Mouse (Mus musculus): ENCODE results near the gene Asic2. TPM values are rescaled to one million over a fixed set of nuclear protein-coding genes. Genes with fewer than 3 reads are reported as not detected.

Asic2 gene
- total and polyA plus RNA-seq, 2 experiments from 2014 or later = 19.2 to 57.3 TPM

DNA sequence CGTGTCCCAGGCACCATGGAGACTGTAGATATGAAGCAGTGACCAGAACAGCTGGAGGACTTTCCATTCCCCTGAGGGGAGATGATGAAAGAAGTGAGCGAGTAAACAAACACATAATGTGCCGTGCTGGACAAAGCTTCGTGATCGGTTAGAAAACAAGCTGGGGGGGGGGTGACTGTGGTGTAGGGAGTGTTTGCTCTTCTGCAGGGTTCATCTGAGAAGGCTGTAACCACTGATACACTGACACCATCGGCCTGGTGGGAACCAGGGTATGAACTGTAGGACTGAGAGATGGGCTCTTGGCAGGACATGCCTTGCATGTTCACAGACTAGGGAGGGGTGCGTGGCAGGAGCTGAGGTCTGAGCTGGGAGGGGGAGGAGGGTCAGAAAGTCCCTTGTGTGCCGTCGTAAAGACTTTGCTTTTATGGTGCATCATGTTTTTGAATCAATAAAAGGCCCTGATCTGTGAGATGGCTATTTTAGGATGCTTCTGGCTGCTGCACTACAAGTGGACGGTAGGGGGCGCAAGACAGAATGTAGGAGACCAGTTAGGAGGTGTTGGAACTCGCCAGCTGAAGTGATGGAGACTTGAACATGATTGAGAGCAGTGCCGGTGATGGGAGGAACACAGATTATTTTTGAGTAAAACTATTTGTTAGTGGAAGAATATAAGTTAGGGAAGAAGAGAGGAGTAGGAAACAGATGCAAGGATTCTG is 728.1 kb downstream of the Asic2 start:
- H3K27me3 ChIP-seq (ENCODE audit: insufficient read depth, low read length) = no peaks in the 10 kb centered on the region
- TF ChIP-seq CTCF (IDR thresholded peaks at IDR 0.05; ENCODE audit: low read depth) = peak; percentile 67
- H3K4me1 ChIP-seq (ENCODE audit: insufficient read depth, low read length) = no peaks in the 10 kb centered on the region
- H3K27ac ChIP-seq = no peak overlapping the region
- DNase-seq (ENCODE audit: low spot score) (peak; percentile 34), ATAC-seq (no peak)
- no peaks in the 10 kb centered on the region for H3K36me3 ChIP-seq (ENCODE audit: insufficient read depth, low read length)
- 63% methylated on average over 13 of the region's 13 CpGs for WGBS
- no peak overlapping the region for H3K4me2 ChIP-seq (ENCODE audit: low read depth, low read length)
- no peak overlapping the region for H3K9ac ChIP-seq (replicated peaks; ENCODE audit: low read length)
- H3K4me3 ChIP-seq (ENCODE audit: low read length) = no peak overlapping the region
- H3K9me3 ChIP-seq (ENCODE audit: low read length) = no peaks in the 10 kb centered on the region

DNA sequence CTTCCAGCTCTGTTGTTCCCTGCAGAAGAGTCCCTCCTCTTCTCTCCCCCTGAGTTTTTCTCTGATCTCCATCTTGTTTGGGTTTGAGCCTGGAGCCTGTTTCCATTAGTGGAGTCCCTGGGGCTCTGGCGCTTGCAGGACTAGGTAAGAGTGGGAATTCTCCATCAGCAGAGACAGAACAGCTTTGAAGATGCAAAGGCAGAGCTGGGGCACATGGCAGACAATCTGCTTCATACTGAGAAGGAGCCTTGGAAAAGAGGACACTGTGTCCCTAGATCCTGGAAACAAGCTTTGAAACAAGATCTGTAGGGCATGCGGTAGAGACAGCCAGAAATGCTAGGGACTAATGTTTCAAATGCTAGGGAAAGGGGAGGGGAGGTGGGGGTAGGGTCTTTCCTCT is 729.2 kb downstream of the Asic2 start:
- 65% methylated on average over 2 of the region's 2 CpGs for WGBS
- ATAC-seq (no peak), DNase-seq (ENCODE audit: low spot score) (no peak)
- H3K4me3 ChIP-seq (ENCODE audit: low read length) = no peak overlapping the region
- H3K4me2 ChIP-seq (ENCODE audit: low read depth, low read length) = no peak overlapping the region
- H3K36me3 ChIP-seq (ENCODE audit: insufficient read depth, low read length) = no peaks in the 10 kb centered on the region
- no peak overlapping the region for H3K9ac ChIP-seq (replicated peaks; ENCODE audit: low read length)
- H3K9me3 ChIP-seq (ENCODE audit: low read length) = no peaks in the 10 kb centered on the region
- H3K27ac ChIP-seq = no peak overlapping the region
- no peak for TF ChIP-seq CTCF (IDR thresholded peaks at IDR 0.05; ENCODE audit: low read depth)
- H3K27me3 ChIP-seq (ENCODE audit: insufficient read depth, low read length) = no peaks in the 10 kb centered on the region
- H3K4me1 ChIP-seq (ENCODE audit: insufficient read depth, low read length) = no peaks in the 10 kb centered on the region

DNA sequence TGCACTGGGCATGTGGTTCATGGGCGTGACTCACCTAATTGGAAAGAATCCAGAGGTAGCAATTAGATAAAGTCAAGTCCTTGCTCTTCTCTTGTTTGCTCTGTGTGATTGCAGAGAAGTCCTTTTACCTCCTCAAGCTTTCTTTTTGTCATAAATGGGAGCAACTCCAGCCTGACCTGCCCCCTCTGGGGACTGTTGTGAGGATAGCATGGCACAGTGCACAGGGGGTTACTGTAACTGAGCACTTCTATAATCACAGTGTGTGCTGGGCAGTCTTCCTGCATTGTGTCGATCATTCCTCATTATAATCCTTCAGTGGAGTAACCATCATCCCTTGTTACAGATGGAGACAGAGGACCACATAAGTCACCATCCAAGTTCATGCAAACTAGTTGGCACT is 732.2 kb downstream of the Asic2 start:
- no peak overlapping the region for H3K4me3 ChIP-seq (ENCODE audit: low read length)
- 75% methylated on average over 2 of the region's 2 CpGs for WGBS
- DNase-seq (ENCODE audit: low spot score) (no peak), ATAC-seq (no peak)
- no peaks in the 10 kb centered on the region for H3K4me1 ChIP-seq (ENCODE audit: insufficient read depth, low read length)
- H3K27ac ChIP-seq = no peak overlapping the region
- no peaks in the 10 kb centered on the region for H3K36me3 ChIP-seq (ENCODE audit: insufficient read depth, low read length)
- no peak overlapping the region for H3K4me2 ChIP-seq (ENCODE audit: low read depth, low read length)
- H3K9me3 ChIP-seq (ENCODE audit: low read length) = no peaks in the 10 kb centered on the region
- H3K9ac ChIP-seq (replicated peaks; ENCODE audit: low read length) = no peak overlapping the region
- TF ChIP-seq CTCF (IDR thresholded peaks at IDR 0.05; ENCODE audit: low read depth) = no peak
- no peaks in the 10 kb centered on the region for H3K27me3 ChIP-seq (ENCODE audit: insufficient read depth, low read length)

DNA sequence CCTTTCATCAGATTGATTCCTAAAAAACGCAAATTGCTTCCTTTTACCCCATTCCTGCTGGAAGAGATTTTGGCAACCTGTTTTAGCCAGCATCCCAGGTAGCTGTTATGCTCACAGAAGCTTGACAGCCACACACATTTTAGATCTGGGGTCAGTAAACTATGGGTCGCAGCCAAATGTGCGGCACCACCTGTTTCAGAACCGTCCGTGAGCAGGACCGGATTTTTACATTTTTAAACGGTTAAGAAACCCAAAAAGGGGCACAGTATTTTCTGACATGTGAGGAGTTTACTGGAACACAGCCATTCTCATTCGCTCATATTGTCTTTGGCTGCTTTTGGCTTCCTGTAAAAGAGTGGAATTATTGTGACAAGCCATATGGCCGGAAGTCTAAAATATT is 744.9 kb downstream of the Asic2 start:
- 71% methylated on average over 9 of the region's 9 CpGs for WGBS
- no peak overlapping the region for H3K4me2 ChIP-seq (ENCODE audit: low read depth, low read length)
- no peak for TF ChIP-seq CTCF (IDR thresholded peaks at IDR 0.05; ENCODE audit: low read depth)
- H3K36me3 ChIP-seq (ENCODE audit: insufficient read depth, low read length) = no peaks in the 10 kb centered on the region
- H3K27me3 ChIP-seq (ENCODE audit: insufficient read depth, low read length) = no peaks in the 10 kb centered on the region
- no peak overlapping the region for H3K4me3 ChIP-seq (ENCODE audit: low read length)
- DNase-seq (ENCODE audit: low spot score) (peak; percentile 14), ATAC-seq (no peak)
- no peaks in the 10 kb centered on the region for H3K9me3 ChIP-seq (ENCODE audit: low read length)
- H3K4me1 ChIP-seq (ENCODE audit: insufficient read depth, low read length) = no peaks in the 10 kb centered on the region
- no peak overlapping the region for H3K9ac ChIP-seq (replicated peaks; ENCODE audit: low read length)
- no peak overlapping the region for H3K27ac ChIP-seq

DNA sequence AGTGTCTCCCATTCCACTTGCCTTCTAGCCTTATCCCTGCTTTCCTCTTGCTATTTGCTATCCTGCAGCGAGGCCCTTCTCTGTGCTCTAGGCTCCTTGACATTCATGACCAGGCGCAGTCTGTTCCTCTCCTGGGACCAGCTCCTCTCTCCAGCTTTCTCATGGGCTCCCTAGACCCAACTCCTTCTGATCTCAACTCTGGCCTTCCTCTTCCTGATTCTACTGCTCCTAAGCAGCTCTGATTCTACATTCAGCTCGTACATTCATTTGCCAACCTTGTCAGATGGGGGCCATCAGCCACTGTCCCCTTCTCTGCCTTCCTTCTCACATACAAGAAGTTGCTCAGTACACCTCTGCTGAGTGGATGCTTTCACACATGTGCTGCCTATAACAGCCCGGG is 747.5 kb downstream of the Asic2 start:
- Histone ChIP-seq H3K9me3 (ENCODE audit: low read length) (no peaks in the 10 kb centered on the region), H3K9ac (replicated peaks; ENCODE audit: low read length) (no peak overlapping the region), H3K4me1 (ENCODE audit: insufficient read depth, low read length) (no peaks in the 10 kb centered on the region), H3K36me3 (ENCODE audit: insufficient read depth, low read length) (no peaks in the 10 kb centered on the region), H3K4me3 (ENCODE audit: low read length) (no peak overlapping the region), H3K27me3 (ENCODE audit: insufficient read depth, low read length) (no peaks in the 10 kb centered on the region), H3K4me2 (ENCODE audit: low read depth, low read length) (no peak overlapping the region), H3K27ac (no peak overlapping the region)
- no peak for TF ChIP-seq CTCF (IDR thresholded peaks at IDR 0.05; ENCODE audit: low read depth)
- DNase-seq (ENCODE audit: low spot score) = no peak
- no peak for ATAC-seq
- WGBS = 93% methylated on average over 4 of the region's 4 CpGs

DNA sequence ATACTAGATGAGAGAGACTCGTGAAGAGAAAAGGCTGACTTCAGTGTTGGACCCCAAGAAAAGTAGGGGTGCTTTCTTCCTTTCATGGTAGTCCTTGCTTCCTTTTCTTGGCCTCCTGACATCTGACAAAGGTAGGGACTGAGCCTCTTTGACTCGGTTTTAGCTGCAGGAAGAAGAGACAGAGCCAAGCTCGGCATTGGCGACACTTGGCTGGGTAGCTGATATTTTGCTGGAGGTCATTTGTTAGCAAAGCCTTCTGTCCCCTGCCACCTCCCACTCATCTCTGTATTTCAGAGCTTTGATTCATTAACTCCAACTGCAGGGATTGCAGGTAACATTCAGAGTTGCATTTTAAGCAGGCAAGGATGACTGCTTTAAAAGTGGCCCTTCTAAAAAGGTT is 762.8 kb downstream of the Asic2 start:
- TF ChIP-seq CTCF (IDR thresholded peaks at IDR 0.05; ENCODE audit: low read depth) = no peak
- H3K4me1 ChIP-seq (ENCODE audit: insufficient read depth, low read length) = no peaks in the 10 kb centered on the region
- H3K9me3 ChIP-seq (ENCODE audit: low read length) = no peaks in the 10 kb centered on the region
- DNase-seq (ENCODE audit: low spot score) (no peak), ATAC-seq (no peak)
- no peaks in the 10 kb centered on the region for H3K27me3 ChIP-seq (ENCODE audit: insufficient read depth, low read length)
- WGBS = 68% methylated on average over 4 of the region's 4 CpGs
- H3K9ac ChIP-seq (replicated peaks; ENCODE audit: low read length) = no peak overlapping the region
- no peak overlapping the region for H3K4me3 ChIP-seq (ENCODE audit: low read length)
- H3K27ac ChIP-seq = no peak overlapping the region
- H3K4me2 ChIP-seq (ENCODE audit: low read depth, low read length) = no peak overlapping the region
- H3K36me3 ChIP-seq (ENCODE audit: insufficient read depth, low read length) = no peaks in the 10 kb centered on the region

DNA sequence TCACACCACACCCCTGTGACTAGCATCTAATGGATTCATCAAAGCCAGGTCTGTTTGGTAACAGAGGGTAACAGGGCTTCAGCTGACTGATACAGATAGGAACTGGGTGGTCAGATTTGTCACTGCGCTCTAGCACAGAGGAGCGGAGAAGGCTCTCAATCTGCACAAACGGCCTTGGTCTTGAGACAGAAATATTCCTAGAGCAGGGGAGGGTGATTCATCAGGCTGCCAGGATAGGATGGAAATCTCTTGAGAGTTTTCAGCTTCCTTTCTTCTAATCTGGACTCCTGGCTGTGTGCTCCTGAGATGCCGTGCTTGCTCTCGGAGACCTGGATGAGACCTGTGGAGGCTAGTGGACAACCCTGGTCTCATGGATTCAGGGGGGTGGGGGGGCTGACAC is 765.7 kb downstream of the Asic2 start:
- H3K36me3 ChIP-seq (ENCODE audit: insufficient read depth, low read length) = no peaks in the 10 kb centered on the region
- ATAC-seq (no peak), DNase-seq (ENCODE audit: low spot score) (no peak)
- no peak overlapping the region for H3K4me2 ChIP-seq (ENCODE audit: low read depth, low read length)
- no peaks in the 10 kb centered on the region for H3K9me3 ChIP-seq (ENCODE audit: low read length)
- no peak overlapping the region for H3K4me3 ChIP-seq (ENCODE audit: low read length)
- H3K27ac ChIP-seq = no peak overlapping the region
- no peak for TF ChIP-seq CTCF (IDR thresholded peaks at IDR 0.05; ENCODE audit: low read depth)
- no peaks in the 10 kb centered on the region for H3K4me1 ChIP-seq (ENCODE audit: insufficient read depth, low read length)
- H3K9ac ChIP-seq (replicated peaks; ENCODE audit: low read length) = no peak overlapping the region
- 77% methylated on average over 5 of the region's 5 CpGs for WGBS
- no peaks in the 10 kb centered on the region for H3K27me3 ChIP-seq (ENCODE audit: insufficient read depth, low read length)

All from hindbrain, postnatal 0 days (tissue).